Mouse (Mus musculus) kidney, adult 11 months (tissue): ENCODE results near the gene Slc35f3.
"Not testable (repeated sequence)": the region's sequence is repeated elsewhere in the genome, so short reads cannot be mapped to it uniquely, and the experiment has no call there.

Source experiments
- DNase-seq: peaks from one replicate; pipeline ENCODE4 v3.0.0; 2022

Slc35f3 gene

DNA sequence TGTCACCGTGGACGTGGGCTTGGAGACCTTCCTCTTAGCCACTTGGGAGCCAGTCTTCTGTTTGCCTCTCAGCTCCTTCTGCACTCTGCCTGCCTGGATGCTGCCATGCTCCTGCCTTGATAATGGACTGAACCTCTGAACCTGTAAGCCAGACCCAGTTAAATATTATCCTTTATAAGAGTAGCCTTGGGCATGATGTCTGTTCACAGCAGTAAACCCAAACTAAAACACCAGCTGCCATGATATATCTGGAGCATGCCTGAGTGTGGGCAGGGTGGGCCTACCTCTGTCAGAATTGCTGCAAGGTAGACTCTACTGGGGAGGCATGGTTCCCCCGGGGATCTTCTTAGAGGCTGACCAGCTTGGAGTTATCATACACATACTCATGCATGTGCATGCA lies 41.0 kb downstream of the Slc35f3 start:
- DNase-seq, result peak; percentile 57

DNA sequence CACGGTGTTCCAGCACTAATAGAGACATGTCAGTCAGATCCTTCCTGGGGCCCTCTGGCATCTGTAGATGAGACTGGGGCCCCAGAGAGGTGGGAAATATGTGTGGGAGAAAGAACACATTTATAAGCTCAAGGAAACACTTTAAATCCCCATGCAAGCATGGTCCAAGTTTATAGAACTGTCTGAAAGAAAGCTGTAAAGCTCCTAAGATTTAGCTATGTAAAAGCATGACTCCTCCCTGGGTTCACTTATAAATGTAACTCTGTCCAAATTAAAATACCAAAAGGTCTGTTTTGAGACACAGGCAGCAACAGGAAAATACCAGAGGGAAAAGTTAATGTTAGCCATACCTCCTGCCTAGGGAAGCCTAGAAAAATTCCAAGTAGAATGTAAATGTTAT lies 42.8 kb downstream of the Slc35f3 start:
- DNase-seq, result no peak

DNA sequence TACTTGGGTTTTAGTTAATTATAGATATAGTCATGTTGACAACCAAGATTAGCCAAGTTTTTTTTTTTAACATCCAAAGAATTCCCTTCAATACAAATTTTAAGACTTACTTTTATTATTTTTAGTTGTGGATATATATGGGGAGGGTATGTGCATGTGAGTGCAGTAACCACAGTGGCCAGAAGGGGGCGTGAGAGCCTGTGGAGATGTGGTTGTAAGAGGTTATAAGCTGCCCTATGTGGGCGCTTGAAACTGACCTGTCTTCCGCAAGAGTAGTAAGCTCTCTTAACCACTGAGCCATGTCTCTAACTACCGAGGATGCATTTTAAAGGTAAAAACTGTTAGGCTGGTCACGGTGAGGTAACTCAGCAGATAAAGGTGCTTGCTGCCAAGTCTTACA lies 45.1 kb downstream of the Slc35f3 start:
- no peak for DNase-seq

DNA sequence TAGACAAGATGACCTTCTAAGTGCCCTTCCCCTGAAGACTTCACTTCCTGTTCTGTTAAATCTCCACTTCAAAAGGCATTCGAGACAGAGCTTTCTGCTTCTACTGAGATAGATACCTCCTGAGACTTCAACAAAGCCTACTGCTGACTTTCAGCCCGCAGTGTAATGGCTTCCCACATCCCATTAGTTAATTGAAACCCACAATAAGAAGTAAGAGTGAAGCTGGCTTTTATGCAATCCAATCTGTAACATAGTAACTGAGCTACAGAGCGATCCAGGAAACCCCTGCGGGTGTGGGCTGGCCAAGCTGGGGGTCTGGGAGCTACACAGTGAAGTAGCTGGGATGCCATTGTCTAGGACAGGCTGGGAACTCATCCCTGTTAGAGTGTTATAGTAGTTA lies 46.7 kb downstream of the Slc35f3 start:
- DNase-seq, result no peak

DNA sequence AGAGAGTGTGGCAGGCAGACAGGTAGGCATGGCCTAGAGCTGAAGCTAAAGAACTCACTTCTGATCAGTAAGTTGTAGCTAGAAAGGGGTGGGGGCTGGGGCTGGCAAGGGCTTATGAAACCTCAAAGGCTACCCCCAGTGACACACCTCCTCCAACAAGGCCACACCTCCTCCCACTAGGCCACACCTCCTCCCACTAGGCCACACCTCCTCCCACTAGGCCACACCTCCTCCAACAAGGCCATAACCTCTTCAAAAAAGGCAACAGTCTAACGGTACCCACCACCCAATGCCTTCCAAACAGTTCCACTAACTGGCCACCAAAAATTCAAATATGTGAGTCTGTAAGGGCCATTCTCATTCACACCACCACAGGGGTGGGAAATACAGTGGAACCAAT lies 54.9 kb downstream of the Slc35f3 start:
- DNase-seq, result no peak

DNA sequence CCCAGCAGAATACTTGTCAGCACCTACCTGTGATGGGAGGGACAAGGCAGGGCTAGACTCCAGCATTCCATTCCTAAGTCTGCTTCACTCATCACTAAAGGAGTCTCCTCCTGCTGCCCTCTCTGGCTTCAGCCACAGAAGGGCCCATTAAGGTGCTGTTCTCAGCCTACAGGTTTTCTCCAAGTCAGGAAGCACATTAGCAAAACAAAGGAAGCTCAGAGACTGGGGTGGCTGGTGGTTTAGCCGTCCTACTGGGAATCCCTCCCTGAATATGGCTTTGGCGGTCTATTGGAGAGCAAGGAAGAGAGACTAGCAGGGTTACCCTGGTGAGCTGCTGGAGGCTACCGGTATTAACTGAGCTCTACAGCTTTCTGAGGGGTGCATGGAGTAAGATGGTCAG lies 59.6 kb downstream of the Slc35f3 start:
- no peak for DNase-seq

DNA sequence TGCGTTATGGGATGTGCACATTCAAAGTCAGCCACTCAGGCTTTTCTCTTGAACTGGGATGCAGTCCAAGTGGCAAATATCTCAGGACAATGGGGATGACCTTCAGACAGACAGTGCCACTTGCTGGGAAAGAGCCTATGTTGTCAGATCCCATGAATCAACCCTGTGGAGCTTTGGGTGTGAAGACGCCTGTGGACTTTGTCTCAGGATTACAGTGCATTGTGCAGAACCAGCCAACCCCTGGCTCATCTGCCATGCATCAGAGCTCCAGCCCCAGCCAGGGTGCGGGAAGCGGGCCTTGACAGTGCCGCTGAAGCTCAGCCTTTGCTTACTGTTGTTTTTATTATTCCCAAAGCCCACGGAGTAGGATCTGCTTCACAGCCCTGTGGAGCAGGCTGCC lies 60.9 kb downstream of the Slc35f3 start:
- DNase-seq, result peak; percentile 89

DNA sequence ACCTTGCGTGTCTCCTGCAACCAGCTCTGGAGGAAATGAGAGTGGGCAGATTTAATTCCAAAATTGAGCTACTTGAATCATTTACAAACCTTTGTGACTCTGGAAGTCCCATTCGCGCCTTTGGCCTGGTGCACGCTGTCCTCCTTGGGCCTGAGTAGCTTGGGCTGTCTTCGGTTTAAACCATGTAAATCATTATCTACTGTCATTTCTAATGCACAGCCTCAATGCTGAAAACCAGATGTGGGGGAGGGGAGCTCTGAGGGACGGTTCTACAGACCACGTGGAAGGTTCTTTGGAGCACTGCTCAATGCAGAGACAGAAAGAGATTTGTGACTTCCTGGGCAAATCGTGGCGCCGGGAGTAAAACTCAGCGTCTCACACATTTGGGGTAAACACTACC lies 61.7 kb downstream of the Slc35f3 start:
- peak; percentile 80 for DNase-seq

DNA sequence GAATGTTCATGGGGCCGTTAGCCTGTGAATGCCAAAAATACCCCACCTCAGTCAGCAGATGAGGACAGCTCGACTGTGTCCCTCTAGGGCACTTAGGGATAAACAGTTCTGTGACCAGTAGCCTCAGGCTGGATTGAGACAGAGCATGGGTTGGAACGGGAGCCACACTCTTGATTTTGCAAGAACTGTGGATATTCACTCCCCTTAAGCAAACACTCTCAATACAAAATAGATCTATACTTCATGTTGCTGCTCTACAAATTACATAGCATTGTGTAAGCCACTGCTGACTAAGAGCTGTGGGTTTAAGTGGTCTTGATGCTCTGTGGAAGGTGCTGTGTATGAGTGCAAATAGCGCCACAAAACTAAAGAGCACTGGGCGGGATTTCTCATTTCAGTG lies 62.3 kb downstream of the Slc35f3 start:
- DNase-seq, result no peak

DNA sequence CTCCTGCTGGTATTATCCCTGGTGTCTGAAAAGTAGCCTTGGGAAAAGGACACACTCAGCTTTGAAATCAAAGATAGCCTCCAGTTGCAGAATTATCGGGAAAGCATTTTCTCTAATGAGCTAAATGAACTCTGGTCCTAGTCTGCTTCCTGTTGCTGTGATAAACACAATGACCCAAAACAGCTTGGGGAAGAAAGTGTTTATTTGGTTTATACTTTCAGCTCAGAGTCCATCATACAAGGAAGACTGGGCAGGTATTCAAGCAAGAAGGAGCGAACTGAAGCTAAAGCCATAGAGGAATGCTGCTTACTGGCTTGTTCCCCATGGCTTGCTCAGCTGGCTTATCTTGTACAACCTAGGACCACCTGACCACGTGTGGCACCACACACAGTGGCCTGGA lies 67.9 kb downstream of the Slc35f3 start:
- no peak for DNase-seq

DNA sequence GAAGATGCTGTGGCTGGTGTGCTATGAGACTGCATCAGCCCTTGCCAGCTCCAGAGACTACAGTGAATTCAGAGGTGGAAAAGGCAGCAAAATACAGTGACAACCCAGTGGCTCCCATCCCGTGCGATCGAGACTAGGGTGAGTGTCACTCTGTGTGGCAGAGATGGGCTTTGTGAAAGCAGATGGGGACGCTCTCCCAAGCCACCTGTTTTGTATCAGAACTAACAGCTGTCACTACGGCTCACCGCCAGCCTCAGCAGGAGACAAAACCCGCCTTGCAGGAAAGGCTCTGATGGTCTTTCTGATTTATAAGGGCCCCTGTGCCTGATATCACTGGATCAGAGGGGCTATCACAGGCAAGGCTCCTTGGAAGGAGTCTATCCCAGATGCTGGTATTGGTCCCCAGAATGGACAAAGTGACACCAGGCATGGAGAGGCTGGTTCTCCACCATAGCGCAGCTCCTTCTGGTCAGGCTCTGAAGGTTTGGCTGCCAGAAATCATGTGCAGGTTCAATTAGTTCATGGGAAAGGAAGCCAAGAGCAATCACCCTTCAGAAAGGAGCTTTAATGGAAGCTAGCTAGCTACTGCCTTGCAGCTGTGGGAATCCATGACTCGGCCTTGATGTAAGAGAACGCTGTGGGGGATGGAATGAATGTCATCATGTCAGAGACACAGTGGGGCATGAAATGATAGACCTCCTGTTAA lies 70.1 kb downstream of the Slc35f3 start:
- DNase-seq, result no peak

DNA sequence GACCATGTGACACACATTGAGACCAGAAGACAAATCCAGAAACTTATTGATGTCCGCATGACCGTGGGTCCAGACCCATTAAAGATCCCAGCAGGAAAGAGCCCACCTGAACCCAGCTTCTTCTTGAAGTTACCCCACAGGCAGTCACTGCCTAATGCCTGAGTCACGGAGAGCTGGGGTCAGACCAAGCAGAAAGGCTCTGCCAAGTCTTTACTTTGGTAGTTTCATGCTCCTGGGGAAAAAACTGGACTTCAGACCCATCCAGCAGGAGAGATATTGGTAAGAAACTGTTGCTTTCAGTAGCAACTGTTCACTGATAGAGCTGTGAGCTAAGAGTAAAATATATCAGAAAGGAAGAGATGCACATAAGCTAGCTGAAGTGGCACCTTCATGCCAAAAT lies 73.5 kb downstream of the Slc35f3 start:
- DNase-seq, result peak; percentile 37

DNA sequence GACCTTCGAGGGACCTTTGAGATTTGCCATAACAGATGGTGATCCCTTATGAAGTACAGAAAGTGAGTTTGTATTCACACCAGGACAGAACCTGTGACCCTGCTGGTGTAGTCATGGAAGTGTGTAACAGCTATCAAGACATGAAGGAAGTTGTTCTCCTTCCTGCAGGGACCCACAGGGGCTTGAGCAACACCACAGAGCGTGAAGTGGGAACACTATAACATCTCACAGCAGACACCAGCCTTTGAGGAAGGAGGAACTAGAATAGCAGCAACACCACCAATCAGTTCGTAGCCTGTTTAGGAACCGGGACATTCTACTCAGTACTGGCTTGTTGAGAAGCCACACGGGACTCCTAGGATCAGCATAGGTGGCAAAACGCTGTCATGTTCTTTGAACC lies 81.2 kb downstream of the Slc35f3 start:
- no peak for DNase-seq

DNA sequence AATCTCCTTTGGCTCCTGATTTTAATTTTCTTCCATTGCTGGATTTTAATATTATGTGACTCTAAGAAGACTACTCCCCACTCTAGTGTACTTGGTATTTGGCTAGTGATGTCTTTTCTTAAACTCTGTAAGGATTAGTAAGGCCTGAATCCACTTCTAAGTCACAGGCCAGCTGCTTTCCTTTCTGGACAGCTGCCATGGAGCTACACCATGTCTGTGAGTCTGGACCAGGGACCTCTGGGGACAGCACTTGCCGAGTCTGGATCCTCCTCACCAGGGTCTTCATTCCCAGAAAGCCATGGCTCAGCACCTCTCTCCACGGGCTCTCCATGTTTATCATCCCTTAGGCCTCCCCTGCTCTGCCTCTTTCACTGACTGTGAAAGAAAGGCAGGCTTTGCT lies 81.8 kb downstream of the Slc35f3 start:
- no peak for DNase-seq

DNA sequence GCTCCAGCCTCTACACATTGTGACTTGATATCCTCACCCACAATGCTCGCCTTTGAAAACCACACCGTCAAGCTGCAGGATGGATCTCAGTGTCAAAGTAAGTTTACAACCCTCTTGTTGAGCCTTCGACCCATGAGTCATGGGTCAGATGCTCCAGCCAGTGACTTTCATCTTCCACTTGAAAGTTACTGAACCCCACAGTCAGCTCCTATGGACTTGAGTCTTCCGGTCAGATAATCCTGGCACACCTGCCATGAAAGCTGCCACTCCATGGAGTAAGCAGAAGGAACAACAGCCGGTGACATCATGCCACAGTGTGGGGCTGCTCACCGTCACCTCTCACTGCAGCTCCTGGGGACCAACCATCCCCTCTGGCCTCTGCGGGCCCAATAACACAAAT lies 82.9 kb downstream of the Slc35f3 start:
- DNase-seq, result no peak

DNA sequence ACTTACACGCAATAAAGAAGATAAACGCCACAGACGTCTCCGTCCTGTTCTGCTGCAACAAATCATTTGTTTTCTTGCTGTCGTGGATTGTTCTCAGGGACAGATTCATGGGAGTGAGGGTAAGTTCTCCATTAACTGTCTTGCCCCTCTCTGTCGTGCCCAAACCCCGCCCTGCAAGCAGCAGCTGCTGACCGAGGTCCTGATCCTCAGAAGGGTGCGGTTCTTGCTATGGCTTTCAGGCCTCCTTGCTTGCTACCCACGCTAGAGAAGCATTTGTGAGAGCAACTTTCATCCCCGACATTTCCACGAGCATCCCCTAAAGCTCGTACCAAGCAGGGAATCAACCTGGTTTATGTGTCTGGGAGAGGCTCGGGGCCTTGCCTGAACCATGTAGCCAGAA lies 83.9 kb downstream of the Slc35f3 start:
- DNase-seq, result no peak

DNA sequence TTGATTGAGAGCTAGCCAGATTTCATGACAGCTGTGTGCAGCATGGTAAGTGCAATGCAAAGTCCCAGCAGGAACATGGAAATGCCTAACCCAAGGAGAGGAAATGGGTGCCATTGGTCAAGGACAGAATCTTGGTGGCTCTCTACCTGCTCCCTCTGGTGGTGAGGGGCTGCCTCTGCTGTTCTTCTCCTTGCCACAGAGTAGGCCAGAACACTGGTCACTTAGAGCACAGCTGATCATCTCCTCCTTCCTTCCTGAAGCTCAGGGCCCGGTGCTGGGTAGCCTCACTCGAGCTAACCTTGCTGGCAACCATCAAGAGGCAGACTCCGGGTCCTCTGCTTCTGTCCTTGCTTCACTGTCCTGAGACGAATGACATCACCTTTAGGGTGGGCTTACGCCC lies 84.4 kb downstream of the Slc35f3 start:
- peak; percentile 45 for DNase-seq

DNA sequence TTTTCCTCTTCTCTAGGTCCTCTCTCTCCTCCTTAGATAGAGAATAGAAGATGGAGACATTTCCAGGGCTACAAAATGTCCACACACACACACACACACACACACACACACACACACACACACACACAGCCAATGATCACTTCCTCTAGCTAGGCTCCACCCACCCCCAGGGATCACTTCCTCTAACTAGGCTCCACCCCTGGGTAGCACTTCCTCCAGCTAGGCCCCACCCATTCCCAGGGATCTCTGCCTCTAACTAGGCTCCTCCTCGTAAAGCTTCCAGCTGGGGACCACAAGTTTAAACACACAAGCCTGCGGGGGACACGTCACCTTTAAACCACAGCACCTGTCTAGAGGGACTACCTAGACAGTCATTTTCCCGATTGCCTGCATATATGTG lies 89.2 kb downstream of the Slc35f3 start:
- DNase-seq, result no peak

DNA sequence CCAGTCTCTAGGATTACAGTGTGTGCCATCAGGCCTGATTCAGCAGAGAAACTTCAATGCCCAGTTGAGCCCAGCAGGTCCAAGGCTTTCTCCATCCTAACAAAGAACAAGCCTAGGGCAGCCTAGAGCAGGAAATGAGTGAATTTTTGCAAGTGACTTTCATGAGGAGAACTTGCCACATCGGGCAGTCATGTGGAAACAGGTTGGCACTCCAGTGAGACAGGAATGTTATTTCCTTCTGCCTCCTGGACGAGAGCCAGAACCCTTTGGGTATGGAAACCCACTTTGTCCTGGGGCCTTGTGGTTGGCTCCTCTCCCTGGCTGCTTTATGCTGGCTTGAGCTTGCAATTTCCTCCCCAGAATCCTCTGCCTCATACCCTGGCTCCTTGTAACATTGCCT lies 93.2 kb downstream of the Slc35f3 start:
- peak; percentile 76 for DNase-seq

DNA sequence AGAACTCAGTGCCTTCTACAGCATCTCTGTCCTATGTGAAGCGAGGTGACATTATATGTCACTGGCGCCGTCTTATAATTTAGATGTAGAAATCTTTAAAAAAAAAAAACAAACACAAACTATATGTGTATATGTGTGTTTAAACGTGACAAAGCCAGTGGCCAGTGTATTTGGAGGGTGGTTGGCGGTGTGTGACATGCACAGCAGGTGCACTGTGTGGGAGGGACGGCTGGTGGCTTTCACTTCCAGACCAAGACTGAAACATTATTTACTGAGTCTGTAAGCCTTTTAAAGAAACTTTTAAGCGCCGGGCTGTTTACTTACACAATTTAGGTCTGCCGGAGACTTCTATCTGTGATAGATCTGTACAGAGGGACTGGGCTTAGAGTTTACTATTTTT lies 97.0 kb downstream of the Slc35f3 start:
- no peak for DNase-seq

DNA sequence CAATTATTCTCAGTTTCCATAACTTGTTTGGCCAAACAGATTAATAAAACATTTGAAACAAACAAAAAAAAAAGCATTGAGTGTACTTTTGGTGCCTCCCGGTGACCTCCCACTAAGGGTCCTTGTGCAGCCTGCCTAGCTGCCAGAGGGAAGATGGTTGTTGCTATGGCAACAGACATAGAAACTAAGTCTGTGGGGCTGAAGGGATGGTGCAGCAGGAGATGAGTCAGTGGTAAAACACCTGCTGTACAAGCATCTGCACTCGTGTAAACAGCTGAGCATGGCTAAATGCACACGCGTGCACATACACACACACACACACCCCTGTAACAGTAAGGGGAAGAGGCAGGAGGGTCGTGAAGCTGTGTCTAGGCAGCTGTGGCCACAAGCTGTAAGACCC lies 97.6 kb downstream of the Slc35f3 start:
- DNase-seq, result no peak

DNA sequence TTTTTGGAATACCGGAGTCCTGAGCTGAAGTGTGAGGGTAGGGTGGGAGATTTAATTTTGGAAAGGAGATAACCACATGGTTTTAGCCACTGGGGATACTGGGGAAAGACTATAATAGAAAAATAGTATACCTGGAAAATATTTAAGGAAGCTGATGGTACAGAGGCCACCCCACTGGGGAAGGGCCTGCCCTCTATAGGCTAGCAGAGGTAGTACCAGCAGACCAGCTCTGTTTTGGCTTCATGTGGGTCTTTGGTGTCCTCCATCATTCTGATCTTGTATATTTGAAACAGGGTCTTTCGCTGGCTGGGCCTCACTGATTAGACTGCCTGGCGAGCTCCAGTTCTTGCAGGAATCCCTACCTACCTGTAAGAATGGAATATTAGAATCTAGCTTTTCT lies 100.0 kb downstream of the Slc35f3 start:
- no peak for DNase-seq

DNA sequence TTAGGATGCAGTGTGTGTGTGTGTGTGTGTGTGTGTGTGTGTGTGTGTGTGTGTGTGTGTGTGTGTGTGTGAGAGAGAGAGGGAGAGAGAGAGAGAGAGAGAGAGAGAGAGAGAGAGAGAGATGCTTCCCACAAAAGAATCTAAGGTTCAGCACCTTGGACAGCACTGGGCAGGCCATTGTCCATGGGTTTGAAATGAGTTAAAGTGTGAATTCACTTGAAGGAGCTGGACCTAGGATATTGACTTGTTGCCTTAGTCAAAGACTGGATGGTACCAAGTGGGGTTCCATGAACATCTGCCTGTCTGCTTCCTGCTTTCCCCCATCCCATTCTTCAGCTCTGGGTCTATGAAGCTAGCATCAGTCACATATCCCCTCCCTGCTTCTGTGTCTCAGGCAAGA lies 106.2 kb downstream of the Slc35f3 start:
- not testable (repeated sequence) for DNase-seq

DNA sequence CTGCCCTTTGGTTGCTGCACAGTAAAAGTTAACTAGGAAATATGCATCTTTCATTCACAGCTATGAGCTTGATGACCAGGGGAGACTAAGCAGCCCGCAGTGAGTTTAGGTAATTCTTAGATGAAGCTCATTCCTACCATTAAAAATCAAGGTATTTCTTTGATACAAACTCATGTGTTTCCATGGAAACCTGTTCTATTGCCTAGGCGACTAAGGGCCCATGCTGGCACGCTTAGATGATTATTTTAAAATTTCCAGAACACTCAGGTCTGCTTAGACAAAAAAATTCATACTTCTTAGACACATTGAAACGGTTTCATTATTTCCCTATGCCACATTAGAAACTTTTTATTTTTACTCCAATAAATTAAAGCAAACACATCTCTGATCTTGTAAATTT lies 106.7 kb downstream of the Slc35f3 start:
- no peak for DNase-seq

DNA sequence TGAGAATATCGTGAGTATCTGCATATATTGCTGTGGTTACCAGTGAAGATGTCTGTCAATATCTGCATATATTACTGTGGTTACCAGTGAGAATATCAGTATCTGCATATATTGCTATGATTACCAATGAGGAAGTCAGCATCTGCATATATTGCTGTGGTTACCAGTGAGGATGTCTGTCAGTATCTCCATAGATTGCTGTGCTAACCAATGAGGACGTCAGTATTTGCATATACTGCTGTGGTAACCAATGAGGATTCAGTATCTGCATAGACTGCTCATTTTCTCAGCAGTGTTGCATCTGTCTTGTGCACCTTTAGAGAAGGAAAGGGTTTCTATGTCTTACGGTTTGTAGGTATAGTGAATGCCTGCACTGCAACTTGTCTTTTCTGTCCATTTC lies 122.5 kb downstream of the Slc35f3 start:
- no peak for DNase-seq
